Mouse (Mus musculus): ENCODE measurements around the gene Aanat.
A peak's percentile ranks its signal among the peaks of the same experiment; 100 is the strongest.

Gene Aanat

DNA sequence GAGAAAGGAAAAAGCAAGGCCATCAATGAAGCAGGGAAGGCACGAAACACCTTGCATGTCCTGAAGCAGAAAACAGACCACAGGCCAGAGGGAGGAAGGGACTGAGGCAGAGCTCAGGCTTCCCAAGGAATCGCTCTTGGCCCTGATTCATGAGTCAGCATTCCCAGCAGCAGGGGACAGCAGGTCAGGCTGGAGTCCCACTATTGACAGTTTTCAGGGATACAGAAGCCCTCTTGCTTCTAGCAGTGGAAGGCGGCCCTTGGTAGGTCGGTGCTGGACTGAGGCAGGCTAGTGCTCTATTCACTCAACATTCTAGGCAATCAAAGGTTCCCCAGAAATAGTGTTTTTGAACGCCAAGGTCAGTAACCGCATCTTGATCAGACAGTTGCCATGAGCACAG is 11.7 kb upstream of the Aanat start:
- DNase-seq (ENCODE audit: low read depth, low spot score), result no peak

DNA sequence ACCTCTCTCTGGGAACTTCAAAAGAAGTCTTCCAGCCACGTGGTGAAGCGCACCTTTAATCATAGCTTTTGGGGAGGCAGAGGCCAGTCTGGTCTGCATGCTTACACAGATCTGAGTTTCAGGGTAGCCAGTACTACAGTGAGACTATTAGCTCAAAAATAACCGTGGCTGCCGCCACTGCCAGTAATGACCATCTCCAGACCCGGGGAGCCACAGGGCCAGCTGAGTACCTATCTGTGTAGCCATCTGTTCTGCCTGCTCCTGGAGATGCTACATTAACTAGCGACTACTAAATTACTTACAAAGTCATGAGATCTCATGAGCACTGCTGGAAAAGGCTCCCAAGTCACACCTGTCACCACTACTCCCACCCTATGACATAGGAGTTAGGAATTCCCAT is 11.2 kb upstream of the Aanat start:
- no peak for DNase-seq (ENCODE audit: low read depth, low spot score)

GRCm38 (mm10) chr11:116575396-116575795 is 10.8 kb upstream of the Aanat start:
- DNase-seq (ENCODE audit: low read depth, low spot score), result no peak

GRCm38 (mm10) chr11:116579280-116579679 is 7.0 kb upstream of the Aanat start:
- no peak for DNase-seq (ENCODE audit: low read depth, low spot score)

- DNase-seq (ENCODE audit: low read depth, low spot score), result no peak
Measured at GRCm38 (mm10) chr11:116580031-116580652, 6.1 kb upstream of the Aanat start.

GRCm38 (mm10) chr11:116580711-116581375 is 5.4 kb upstream of the Aanat start:
- peak; percentile 27 for DNase-seq (ENCODE audit: low read depth, low spot score)

- DNase-seq (ENCODE audit: low read depth, low spot score), result peak; percentile 76
Measured at GRCm38 (mm10) chr11:116581376-116581814, 4.8 kb upstream of the Aanat start, which contains the start of gene Ube2o. Gene Ube2o, minus strand, starts transcription at chr11:116581447.

DNA sequence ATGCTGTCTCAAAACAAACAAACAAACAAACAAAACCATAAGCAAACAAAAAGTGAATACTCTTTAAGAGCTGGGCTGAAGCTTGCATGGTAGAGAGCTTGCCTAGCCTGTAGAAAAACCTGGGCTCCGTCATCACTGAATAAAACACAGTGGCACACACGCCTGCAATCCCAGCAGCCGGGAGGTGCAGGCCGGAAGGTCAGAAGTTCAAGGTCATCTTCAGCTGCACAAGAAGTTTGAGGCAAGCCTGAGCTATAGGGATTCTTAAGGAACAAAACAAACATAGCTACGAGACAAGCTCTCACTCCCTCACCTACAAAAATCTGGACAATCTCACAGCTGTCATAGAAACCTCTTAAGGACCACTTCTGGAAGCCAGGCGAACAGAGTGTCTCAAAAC is 550 bp upstream of the Aanat start:
- no peak for DNase-seq (ENCODE audit: low read depth, low spot score)

GRCm38 (mm10) chr11:116586801-116587631 is 784 bp downstream of the Aanat start:
- DNase-seq (ENCODE audit: low read depth, low spot score), result peak; percentile 85

DNA sequence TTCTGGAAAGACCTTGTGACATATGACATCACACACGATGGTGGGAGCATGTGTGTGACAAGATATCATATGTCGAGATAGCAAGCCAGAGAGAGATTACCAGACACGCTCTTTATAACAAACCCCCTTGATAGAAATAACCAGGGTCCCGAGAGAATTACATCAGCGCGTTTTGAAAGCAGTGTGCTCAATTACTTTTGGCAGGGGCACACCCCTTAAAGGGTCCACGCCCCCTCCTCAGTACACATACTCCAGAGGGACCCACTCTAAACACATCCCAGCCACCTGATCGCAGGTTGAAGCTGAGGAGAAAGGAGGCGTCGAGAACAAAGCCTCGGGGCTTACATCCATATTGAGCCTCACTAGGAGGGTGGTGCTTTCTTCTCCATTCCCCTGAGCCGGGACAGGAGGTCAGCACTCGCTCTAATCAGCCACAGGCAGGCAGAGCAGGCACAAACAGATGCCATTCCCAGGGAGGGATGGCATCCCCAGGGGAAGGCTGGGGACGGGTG is 2.8 kb downstream of the Aanat start:
- no peak for DNase-seq (ENCODE audit: low read depth, low spot score)

GRCm38 (mm10) chr11:116589574-116589973 is 3.3 kb downstream of the Aanat start:
- no peak for DNase-seq (ENCODE audit: low read depth, low spot score)

GRCm38 (mm10) chr11:116591621-116592020 is 5.4 kb downstream of the Aanat start:
- DNase-seq (ENCODE audit: low read depth, low spot score), result no peak

DNA sequence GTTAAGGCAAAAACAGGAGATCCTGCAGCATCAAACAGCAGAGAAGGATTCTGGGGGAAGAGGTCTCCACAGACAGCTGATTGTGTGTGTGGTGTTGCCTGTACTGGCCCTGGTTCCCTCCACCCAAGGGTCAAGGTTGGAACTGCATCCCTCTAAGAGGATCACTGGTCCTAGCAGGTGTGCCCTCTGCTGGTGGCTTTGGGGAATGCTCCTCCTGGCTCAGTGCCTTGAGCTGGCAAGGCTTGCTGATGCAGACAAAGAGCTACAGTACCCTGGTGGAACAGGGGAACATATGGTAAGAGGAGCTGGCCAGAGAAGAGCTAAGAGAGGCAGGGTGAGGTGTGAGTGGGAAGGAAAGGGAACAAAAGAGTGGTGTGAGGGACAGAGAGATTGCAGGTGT is 6.2 kb downstream of the Aanat start:
- DNase-seq (ENCODE audit: low read depth, low spot score), result peak; percentile 98

- DNase-seq (ENCODE audit: low read depth, low spot score), result no peak
Measured at GRCm38 (mm10) chr11:116593345-116593744, 7.1 kb downstream of the Aanat start.

- no peak for DNase-seq (ENCODE audit: low read depth, low spot score)
Measured at GRCm38 (mm10) chr11:116596766-116597165, 10.5 kb downstream of the Aanat start.

DNA sequence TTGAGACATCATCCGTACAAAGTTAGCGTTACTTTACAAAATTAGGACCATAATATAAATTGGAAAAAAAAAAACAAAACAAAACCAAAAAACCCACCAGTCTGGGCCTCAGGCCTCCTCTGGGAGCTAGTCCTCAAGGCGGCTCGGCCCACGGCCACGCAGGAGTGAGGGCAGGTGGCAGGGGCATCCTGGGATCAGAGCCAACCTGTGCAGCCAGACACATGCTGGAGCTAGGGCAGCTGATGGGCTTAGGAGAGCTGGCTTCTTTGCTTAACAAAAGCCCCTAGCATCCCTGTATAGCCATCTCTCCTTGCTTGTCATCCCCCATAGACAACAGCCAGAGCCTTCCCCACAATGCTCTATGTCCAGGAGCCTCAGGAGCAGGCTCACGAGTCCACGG is 12.0 kb downstream of the Aanat start:
- no peak for DNase-seq (ENCODE audit: low read depth, low spot score)

- no peak for DNase-seq (ENCODE audit: low read depth, low spot score)
Measured at GRCm38 (mm10) chr11:116599230-116599629, 13.0 kb downstream of the Aanat start.

- no peak for DNase-seq (ENCODE audit: low read depth, low spot score)
Measured at GRCm38 (mm10) chr11:116601166-116601565, 14.9 kb downstream of the Aanat start.

- no peak for DNase-seq (ENCODE audit: low read depth, low spot score)
Measured at GRCm38 (mm10) chr11:116602043-116602442, 15.8 kb downstream of the Aanat start.

DNA sequence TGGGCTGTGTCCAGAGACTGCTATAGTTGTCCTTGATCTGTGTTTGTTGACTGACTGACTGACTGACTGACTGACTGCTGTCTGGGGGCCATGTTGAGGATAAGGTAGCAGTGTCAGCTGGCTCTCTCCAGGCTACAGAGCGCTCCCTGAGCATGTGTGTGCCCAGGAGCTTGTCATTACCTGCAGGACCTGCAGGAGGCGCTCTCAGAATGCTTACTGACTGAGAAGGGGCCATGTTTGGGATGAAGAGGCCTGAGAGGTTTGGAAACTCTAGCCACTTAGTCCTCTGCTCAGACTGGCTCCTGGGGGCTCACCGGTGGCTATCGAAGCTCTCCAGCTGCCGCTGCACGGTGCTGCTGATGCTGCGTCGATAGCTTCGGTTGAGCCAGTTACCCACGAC is 17.1 kb downstream of the Aanat start:
- no peak for DNase-seq (ENCODE audit: low read depth, low spot score)

GRCm38 (mm10) chr11:116604097-116604496 is 17.9 kb downstream of the Aanat start:
- DNase-seq (ENCODE audit: low read depth, low spot score), result no peak

DNA sequence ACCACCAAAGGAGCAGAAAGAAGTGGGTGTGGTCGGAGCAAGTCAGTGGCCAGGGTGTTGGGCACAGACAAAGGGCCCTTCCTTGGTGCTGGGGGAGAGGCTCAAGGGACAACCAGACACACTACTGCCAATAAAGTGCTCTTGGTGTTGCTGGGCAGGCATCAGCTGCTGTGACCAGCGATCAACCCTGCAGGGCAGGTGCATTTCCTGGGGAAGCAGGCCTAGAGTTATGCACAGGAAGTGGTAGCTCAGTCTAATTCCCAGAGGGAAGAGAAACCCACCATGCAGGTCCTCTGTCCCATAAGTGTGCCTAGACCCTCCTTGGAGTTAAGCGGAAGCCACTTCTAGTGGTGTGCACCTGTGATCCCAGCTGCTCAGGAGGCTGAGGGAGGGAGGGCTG is 21.5 kb downstream of the Aanat start:
- DNase-seq (ENCODE audit: low read depth, low spot score), result no peak

All from forelimb bud, embryonic 11.5 days (tissue).